Mouse (Mus musculus) heart, postnatal 10 days (tissue): Measurements from ENCODE around the gene Siglecf. TPM values are rescaled to one million over a fixed set of nuclear protein-coding genes. Genes with fewer than 3 reads are reported as not detected.
"Not testable (repeated sequence)": the region's sequence is repeated elsewhere in the genome, so short reads cannot be mapped to it uniquely, and the experiment has no call there.

Experiments
- DNase-seq, 2 experiments: peaks; one replicate each; pipeline ENCODE4 v3.0.0; 2021
- intact Hi-C: fragments of 180-260 bp; cut with DNase I; formaldehyde crosslinking; loops from one replicate; pipeline ENCODE4 v1.15.1; 2025
- total RNA-seq, 2 experiments: library from RNA; stranded (reverse); gene quantifications; 2 replicates each; pipeline ENCODE4 v1.2.3; 2021

Siglecf gene
- total RNA-seq, result not detected

DNA sequence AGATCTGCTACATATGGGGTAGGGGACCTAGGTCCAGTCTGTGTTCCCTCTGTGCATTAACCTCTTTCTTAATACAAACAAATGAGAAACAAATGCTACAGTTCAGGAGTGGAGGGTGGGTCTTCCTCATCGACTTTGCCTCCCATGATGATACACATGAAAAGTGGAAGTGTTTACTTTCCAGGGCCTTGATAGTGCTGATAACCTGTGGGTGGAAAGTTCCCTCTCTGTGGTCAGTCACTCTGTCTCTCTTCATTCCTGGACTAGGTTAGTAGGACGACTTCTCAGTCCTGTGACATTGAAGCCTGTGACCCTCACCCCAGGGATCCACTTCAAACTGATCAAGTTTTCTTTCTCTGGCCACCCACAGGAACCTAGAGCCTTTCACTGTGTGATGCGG is at the start of gene Siglecf:
Gene Siglecf, plus strand, starts transcription at position 188 of the 400 bp plus-strand sequence.
- DNase-seq, result no peak
- intact Hi-C loops, result no loop called here

DNA sequence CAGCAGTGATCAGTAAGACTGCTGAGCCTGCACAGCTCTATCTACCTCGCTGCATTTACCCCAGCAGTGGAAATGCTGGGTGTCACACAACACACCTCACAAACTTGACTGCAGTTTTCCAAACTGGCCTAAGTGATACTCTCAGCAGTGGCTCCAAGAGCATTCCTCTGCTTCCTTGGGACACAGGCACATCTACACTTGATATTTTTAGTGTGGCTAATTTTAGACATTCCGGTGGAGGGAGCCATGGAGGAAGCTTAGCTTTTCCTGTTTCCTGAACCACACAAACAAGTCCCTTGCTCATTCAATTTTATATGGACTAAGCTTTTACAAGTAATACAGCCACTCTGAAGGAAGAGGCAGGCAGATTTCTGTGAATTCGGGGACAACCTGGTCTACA is 45.9 kb upstream of the Siglecf start:
- DNase-seq, result peak; percentile 63
- intact Hi-C loops, result loop anchor here (2.0 kb wide), 1 partner anchor 22 kb away; no protein-coding TSS in a partner anchor

DNA sequence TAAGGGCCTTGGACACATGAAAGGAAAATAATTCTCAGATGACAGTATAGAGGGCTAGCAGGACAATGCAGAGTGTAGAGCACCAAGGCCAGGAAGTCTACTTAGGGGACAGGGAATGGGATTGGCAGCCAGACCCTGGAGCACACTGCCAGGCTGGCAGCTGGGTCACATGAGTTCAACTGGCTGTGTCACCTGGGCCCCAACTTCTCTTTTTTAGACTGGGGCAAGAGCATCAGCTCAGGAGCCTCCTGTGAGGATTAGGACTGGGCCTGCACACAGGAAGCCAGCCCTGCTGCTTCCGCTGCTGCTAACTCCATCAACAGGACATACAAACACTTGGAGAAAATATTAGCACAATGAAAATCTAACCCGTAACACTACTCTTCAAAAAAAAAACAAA is 42.1 kb upstream of the Siglecf start:
- intact Hi-C loops, result no loop called here
- DNase-seq, result peak; percentile 43 to 57

DNA sequence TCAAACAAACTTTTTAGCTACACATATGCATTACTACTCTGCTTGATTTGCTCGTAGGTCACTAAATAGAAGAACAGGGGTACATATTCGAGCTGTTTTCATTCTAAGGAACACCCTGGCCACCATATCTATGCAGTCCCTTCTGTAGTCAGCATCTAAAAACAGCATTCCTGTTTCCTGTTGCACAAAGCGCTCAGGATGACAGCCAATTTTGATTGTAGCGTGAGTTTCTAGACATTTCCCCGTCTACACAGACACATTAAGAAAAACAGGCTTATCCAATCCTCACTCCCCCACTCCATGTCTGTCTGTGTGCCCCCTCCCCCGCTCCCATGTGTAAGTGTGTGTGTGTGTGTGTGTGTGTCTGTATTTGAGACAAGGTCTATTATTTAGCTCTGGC is 39.5 kb upstream of the Siglecf start:
- peak; percentile 38 to 48 for DNase-seq
- intact Hi-C loops, result loop anchor here (5.0 kb wide), 2 partner anchors 131 to 251 kb away; partner anchors contain the start of genes Cldnd2, Etfb, Gm45233 and Zfp658

DNA sequence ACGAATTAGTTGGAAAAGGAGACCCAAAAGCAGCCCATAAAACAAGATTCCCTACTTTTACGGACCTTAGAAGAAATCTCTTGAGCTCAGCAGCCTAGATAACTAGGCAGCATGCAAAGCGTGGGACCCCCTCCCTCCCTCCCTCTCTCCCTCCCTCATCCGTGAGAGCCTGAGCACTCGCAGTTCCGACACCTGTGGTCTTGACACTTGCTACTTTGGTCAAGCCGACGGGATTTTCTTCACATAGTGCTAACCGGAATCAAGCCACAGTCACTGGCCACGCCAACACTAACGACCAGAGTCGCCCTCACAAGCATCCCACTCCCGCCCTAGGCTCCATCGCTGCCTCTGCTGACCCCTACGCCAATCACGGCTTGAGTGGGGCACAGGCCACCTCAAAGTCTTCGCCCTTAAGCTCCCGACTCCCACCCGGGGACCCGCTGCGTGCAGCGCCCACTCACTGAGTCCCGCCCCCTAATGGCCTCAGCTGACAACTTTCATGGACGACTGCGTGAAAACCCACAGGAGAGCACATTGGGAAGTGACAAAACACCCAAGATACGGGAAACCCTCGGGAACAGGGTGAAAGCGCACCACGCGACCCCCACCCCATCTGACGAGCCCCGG is 38.6 kb upstream of the Siglecf start:
- intact Hi-C loops, result loop anchor here (5.0 kb wide), 2 partner anchors 130 to 250 kb away; partner anchors contain the start of genes Cldnd2, Etfb, Gm45233 and Zfp658
- no peak for DNase-seq

DNA sequence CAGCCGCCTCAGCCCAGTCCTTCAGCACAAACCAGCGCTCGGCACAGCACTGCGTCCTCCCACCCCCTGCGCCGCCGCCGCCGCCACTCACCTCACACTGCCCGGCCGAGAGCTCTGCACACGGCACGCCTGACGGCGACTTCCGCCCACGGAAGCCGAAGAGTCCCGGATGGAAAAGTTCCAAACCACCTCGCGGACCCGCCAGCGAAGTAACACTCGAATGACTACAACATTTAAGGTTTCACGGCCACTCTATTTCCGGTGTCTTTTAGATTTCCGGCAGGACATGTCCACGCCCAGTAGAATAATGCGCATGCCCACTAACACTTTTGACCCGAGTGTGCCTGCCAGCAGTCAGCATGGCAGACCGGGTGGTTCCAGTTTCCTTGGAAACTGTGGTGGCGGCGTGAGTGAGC is 38.1 kb upstream of the Siglecf start, which contains the start of gene Zfp715:
Gene Zfp715, minus strand, starts transcription at position 282 of the 416 bp plus-strand sequence.
- peak; percentile 95 to 96 for DNase-seq
- intact Hi-C loops, result loop anchor here (5.0 kb wide), 2 partner anchors 129 to 249 kb away; partner anchors contain the start of genes Cldnd2, Etfb, Gm45233 and Zfp658

DNA sequence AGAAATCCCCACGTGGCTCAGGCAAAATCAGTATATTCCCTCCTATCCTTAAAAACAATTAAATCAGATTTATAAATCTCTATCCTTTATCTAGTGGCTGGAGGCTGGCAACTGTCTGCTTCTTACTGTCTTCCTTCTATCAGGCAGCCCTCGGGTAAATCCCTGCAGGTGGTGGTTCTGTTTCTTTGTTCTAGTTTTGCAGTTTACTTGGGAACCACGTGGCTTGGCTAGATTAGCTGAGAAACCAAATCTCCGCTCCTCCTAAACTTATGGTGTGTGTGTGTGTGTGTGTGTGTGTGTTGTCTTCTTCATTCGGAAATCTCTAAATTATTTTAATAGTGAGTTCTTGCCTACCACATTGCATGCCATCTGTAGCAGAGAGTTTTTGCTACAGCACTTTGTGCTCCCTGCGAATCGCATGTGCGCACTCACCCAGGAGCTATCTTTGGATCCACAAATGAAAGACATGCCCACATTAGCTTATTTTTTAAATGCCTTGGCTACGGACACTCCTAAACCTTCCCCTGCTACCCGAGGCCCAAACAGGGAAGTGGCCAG is 24.8 kb upstream of the Siglecf start:
- DNase-seq, result no peak
- intact Hi-C loops, result no loop called here

DNA sequence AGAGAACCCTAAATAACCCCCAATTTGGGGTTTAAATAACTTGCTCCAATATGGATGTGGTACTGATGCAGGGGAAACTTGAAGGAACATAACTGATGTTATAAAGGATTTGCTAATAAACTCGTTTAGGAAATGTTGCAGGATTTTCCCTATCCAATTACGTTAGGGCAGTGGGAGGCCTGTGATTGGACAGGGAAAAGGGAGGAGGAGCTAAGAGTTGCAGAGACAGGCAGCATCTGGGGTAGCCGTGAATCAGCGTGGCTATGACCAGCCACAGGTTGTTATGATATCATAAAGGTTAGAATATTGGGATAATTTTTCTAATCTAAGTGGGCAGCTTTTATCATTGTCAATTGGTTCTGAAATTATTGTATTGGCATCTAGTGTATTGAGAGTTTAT is 23.0 kb upstream of the Siglecf start:
- no peak for DNase-seq

DNA sequence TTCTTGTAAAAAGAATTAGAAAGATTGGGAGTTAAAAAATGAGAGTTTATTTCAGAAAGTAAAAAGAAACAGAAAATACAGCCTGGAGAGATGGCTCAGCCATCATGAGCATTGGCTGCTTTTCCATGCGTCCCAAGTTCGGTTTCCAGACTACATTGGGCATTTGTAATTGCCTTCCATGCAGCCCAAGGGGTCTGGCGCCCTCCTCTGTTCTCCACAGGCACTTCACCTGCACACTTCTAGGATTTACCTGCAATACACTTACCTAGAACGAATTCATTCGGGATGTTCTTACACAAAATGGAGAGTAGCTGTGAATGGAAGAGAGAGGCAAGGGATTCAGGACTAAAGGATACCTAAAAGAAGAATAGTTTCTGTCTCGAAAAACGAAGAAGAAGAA is 17.9 kb upstream of the Siglecf start:
- DNase-seq, result peak; percentile 48 to 64
- intact Hi-C loops, result loop anchor here (1.0 kb wide), 2 partner anchors 50 to 81 kb away; no protein-coding TSS in a partner anchor

More for the DNA sequence above, 23.0 kb upstream of the Siglecf start:
- intact Hi-C loops, result no loop called here

DNA sequence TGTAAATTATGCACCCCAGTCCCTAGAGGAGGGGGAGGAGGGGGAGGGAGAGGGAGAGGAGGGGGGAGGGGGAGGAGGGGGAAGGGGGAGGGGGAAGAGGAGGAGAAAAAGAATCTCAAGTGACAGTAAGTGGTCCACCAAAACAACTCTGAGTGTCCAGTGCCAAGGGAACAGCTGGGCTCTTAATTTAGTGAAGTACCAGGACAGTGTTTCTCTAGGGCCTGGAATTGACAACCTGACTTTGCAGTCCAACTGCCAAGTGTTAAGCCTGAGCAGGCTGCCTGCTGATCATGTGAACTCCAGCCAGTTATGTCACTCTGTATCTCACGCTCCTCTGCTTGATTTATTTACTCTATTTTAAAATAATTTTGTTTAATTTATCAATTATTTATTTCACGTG is 17.2 kb upstream of the Siglecf start:
- intact Hi-C loops, result loop anchor here (1.0 kb wide), 2 partner anchors 51 to 82 kb away; no protein-coding TSS in a partner anchor
- no peak for DNase-seq

DNA sequence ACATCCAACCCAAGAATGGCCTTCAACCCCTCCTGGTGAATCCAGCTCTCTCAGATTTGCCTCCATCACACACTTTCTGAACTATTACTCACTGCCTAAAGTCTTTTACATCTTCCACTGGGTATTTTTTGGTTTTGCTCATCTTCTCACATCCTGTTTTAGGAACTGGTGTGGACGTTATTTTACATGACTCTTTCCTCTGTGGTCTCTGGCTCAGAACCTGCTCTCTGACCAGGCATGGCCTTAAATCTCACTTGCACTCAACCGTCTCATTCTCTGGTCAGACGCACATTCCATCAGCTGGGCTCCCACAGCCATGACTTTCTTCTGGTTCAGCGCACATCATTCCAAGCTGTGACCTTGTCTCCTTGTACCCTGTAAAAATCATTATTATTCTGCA is 10.4 kb upstream of the Siglecf start:
- intact Hi-C loops, result no loop called here

DNA sequence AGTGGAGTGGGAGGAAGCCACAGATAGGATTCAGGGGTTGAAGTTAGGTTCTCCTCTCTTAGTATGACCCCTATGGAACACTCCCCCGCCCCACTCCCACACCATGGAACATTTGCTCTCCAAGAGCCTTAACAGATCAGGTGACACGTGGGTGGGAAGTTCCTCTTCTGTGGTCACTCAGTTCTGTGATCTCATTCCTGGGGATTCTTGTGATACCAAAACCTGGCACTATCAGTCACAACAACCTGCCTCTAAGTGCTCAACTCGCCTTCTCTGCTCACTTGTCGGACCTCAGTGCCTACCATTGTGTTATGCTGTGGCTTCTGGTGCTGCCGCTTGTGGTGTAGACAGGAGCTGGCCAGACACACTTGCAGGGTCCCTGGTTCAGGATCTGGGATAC is 8.0 kb upstream of the Siglecf start:
- intact Hi-C loops, result no loop called here
- DNase-seq, result no peak

More for the DNA sequence above, 10.4 kb upstream of the Siglecf start:
- no peak for DNase-seq

DNA sequence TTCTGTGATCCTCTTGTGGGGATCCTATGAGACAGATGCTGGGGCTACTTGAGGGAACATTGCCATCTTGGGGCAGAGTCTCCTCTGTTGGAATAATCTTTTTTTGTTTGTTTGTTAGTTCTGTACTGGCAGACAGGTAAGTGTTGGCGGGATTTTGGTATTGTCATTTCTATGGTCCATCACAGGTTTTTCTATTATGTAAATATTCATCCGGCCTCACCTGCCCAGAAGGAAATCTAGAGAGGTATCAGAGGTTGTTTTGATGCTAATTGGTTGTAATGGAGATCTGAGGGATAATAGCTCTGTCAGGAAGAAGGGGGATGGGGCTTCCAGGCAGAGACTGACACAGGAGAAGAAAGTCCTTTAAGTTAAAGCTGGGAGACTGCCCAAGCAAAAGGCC is 7.1 kb upstream of the Siglecf start:
- no peak for DNase-seq
- intact Hi-C loops, result no loop called here

DNA sequence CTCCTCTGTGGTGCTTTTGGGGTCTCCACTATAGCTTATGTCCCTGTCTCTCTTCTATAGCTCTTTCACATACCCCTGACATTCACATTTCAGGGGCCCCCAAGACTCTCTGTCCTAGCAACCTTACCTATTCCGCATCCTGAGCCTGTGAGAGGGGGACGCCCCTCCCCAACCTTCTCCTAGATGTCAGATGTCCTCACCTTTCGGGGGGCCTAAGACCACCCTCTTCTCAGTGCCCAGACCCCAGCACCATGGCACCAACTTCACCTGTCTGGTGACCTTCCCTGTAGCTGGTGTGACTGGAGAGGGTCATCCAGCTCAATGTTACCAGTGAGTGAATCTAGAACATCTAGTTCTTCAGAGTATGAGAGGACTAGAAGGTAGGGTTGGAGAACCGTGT is 6.7 kb upstream of the Siglecf start:
- intact Hi-C loops, result no loop called here
- DNase-seq, result no peak

DNA sequence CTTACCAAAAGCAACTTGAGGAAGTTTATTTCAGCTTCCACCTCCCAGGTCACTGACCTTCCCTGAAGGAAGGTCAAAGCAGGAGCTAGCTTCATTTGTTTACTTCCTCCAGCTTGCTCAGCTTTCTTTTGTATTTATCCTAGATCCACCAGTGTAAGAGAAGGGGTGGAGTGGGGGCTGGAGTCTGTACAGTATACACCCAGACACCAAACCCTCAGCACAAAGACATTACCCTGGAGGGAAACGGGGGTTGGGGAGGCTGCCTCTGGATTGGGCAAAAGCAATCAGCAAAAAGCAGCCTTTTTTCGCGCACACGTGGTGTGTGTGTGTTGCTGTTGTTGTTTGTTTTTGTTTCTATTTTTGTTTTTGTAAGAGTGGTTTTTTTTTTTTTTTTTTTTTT is 5.0 kb upstream of the Siglecf start:
- intact Hi-C loops, result no loop called here
- DNase-seq, result no peak

DNA sequence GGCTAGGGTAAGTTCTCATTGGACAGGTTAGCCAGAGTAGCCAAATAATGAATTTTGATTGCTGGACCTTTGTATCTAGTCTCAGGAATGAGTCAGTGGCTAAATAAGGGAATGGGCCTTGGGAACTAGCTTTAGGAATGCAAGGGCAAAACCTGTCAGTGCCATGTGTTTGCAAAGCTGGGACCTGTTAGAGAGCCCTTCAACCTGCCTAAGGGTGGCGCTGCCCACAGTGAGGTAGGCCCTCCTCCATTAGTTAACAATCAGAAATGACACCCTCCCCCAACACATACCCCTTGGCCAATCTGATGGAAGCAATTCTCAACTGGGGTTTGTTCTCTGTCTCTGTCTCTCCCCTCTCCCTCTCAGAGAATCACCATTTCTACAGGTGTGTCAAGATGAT is 4.6 kb upstream of the Siglecf start:
- intact Hi-C loops, result no loop called here
- no peak for DNase-seq

DNA sequence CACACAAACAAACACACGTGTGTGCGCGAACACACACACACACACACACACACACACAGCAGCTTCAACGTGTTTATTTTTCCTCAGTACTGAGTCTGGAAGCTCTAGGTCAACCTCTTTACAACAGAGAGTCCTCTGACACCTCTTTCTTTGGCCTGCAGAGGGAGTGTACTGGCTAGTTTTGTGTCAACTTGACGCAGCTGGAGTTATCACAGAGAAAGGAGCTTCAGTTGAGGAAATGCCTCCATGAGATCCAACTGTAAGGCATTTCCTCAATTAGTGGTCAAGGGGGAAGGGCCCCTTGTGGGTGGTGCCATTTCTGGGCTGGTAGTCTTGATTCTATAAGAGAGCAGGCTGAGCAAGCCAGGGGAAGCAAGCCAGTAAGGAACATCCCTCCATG is 1.5 kb upstream of the Siglecf start:
- peak in 1 of 2 experiments; percentile 9 for DNase-seq
- intact Hi-C loops, result not testable (repeated sequence)

DNA sequence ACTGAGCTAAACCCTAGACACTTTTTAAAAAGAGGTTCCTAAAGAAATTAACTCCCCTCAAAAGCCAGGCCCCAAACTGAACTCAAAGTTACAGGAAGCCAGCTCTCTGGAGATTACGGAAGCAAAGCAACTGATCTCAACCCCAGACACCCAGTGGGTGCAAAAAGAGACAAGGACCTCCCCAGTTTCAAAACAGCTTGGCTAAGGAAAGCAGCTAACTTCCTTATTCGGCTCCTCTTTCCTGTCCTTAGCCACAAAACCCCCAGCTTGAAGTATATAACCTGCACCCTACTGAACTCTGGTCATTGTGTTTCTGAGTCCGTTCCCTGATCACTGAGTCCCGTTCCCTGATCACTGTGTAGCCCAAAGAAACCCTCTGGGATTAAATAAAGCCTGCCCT is 2.0 kb downstream of the Siglecf start:
- intact Hi-C loops, result no loop called here
- peak in 1 of 2 experiments; percentile 13 for DNase-seq

DNA sequence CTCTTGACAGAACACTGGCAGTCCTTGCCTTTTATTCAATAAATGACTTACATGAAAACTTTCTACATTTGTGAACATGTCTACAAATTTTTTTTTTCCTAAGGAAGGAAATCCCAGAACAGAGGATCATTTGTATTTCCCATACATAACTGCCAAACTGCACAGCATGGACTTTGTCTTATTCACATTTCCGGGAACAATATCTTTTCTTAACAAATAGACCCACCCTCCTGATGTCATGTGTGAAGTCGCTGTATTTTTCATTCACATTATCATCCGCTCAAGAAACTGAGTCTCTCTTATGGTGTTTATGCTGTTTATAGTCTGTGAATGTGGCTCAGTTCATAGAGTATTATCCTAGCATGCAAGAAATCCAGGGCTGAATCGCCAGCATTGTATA is 2.6 kb downstream of the Siglecf start:
- intact Hi-C loops, result no loop called here
- no peak for DNase-seq

DNA sequence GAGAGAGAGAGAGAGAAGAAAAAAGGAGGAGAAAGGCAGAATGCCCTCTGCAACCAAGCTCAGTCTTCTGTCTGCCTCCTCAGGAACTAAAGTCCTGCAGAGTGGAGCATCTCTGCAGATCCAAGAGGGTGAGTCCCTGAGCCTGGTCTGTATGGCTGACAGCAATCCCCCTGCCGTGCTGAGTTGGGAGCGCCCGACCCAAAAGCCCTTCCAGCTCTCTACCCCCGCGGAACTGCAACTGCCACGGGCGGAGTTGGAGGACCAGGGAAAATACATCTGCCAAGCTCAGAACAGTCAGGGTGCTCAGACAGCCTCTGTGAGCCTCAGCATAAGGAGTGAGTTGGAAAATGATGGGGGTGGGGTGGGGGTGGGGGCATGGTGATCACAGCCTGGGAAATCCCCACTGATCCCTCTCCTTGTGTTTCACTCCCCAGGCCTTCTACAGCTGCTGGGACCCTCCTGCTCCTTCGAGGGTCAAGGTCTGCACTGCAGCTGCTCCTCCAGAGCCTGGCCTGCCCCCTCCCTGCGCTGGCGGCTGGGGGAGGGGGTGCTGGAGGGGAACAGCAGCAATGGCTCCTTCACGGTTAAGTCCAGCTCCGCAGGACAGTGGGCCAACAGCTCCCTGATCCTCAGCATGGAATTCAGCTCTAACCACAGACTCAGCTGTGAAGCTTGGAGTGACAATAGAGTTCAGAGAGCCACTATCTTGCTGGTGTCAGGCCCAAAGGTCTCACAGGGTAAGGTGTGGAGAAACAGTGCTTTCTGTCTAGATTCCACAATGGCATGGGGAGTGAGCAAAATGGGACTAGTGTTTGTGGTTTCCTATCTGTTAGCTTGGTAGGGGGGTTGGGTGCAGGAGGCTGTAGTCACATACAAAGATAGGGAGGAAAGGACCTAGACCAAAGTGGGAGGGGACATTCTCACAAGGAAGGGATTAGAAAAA is 4.0 kb downstream of the Siglecf start:
- intact Hi-C loops, result no loop called here
- DNase-seq, result peak in 1 of 2 experiments; percentile 16

DNA sequence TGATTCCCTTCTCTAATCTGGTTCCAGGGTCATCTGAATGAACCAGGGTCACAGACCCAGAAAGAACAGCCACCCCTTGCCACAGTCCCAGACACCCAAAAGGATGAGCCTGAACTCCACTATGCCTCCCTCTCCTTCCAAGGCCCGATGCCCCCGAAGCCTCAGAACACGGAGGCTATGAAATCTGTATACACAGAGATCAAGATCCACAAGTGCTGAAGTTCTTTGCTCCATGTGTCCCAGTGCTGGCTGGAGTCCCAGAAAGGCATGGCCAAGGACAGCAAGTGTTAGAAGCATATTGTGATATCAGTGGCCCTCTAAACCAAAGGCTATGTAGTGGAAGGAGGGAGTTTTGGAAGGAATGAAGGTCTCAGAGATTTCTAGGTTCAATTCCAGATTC is 7.4 kb downstream of the Siglecf start:
- intact Hi-C loops, result no loop called here
- no peak for DNase-seq
